Mouse (Mus musculus): Measurements from ENCODE around the gene R3hdm4. TPM values are rescaled to one million over a fixed set of nuclear protein-coding genes. Genes with fewer than 3 reads are reported as not detected.

R3hdm4 gene
- 194 and 208 TPM in 2 replicates for polyA plus RNA-seq (2012; rRNA removed; ENCODE audit: low replicate concordance)

GRCm38 (mm10) chr10:79920958-79921535 lies at the start of gene R3hdm4:
Gene R3hdm4, minus strand, starts transcription at chr10:79921208.

GRCm38 (mm10) chr10:79970415-79971182 lies 49.6 kb upstream of the R3hdm4 start, which contains the start of gene Grin3b:
Gene Grin3b, plus strand, starts transcription at chr10:79970715.

GRCm38 (mm10) chr10:79959847-79960601 lies 39.0 kb upstream of the R3hdm4 start, which contains the start of gene Wdr18:
Gene Wdr18, plus strand, starts transcription at chr10:79960152.

GRCm38 (mm10) chr10:79926491-79927323 lies 5.7 kb upstream of the R3hdm4 start, which contains the start of gene Arid3a:
Gene Arid3a, plus strand, starts transcription at chr10:79927043.

GRCm38 (mm10) chr10:79916808-79917531 lies 4.0 kb downstream of the R3hdm4 start, which contains the start of gene Kiss1r:
Gene Kiss1r, plus strand, starts transcription at chr10:79916971.

GRCm38 (mm10) chr10:79910556-79910955 lies 10.5 kb downstream of the R3hdm4 start, which contains the start of gene Gm26602:
Gene Gm26602, plus strand, starts transcription at chr10:79910856.

GRCm38 (mm10) chr10:79908167-79909091 lies 12.6 kb downstream of the R3hdm4 start, which contains the start of gene Med16:
Gene Med16, minus strand, starts transcription at chr10:79908923.

GRCm38 (mm10) chr10:79890670-79891069 lies 30.3 kb downstream of the R3hdm4 start, which contains the start of gene Cfd:
Gene Cfd, plus strand, starts transcription at chr10:79890853.

GRCm38 (mm10) chr10:79886054-79886453 lies 35.0 kb downstream of the R3hdm4 start, which contains the start of gene Elane:
Gene Elane, plus strand, starts transcription at chr10:79886247.

GRCm38 (mm10) chr10:79874290-79874862 lies 46.6 kb downstream of the R3hdm4 start, which contains the start of the genes Prtn3 and Plppr3:
Gene Prtn3, plus strand, starts transcription at chr10:79874476.
Gene Plppr3, minus strand, starts transcription at chr10:79874634.

Other genes with a start within 250 kb of the R3hdm4 start
- 265 and 337 TPM in 2 replicates for gene Cdc34, start 239.0 kb downstream of the R3hdm4 start, polyA plus RNA-seq (2012; rRNA removed; ENCODE audit: low replicate concordance)
- gene Gzmm, start 232.2 kb downstream of the R3hdm4 start, polyA plus RNA-seq (2012; rRNA removed; ENCODE audit: low replicate concordance): 1.1 and 1.3 TPM in 2 replicates
- gene Bsg, start 216.7 kb downstream of the R3hdm4 start, polyA plus RNA-seq (2012; rRNA removed; ENCODE audit: low replicate concordance): 489 and 512 TPM in 2 replicates
- 1.9 and 6.1 TPM in 2 replicates for gene Hcn2, start 204.6 kb downstream of the R3hdm4 start, polyA plus RNA-seq (2012; rRNA removed; ENCODE audit: low replicate concordance)
- gene Polrmt, start 174.6 kb downstream of the R3hdm4 start, polyA plus RNA-seq (2012; rRNA removed; ENCODE audit: low replicate concordance): 53.1 and 71.6 TPM in 2 replicates
- gene Fgf22, start 166.1 kb downstream of the R3hdm4 start, polyA plus RNA-seq (2012; rRNA removed; ENCODE audit: low replicate concordance): 0.19 TPM in 1 of 2 replicates, not detected in the other
- gene Rnf126, start 154.3 kb downstream of the R3hdm4 start, polyA plus RNA-seq (2012; rRNA removed; ENCODE audit: low replicate concordance): 91.7 and 212 TPM in 2 replicates
- gene Fstl3, start 143.9 kb downstream of the R3hdm4 start, polyA plus RNA-seq (2012; rRNA removed; ENCODE audit: low replicate concordance): 19.5 and 24.6 TPM in 2 replicates
- gene Prss57, start 130.2 kb downstream of the R3hdm4 start, polyA plus RNA-seq (2012; rRNA removed; ENCODE audit: low replicate concordance): 0.26 and 0.27 TPM in 2 replicates
- 49.2 and 87.4 TPM in 2 replicates for gene Palm, start 127.6 kb downstream of the R3hdm4 start, polyA plus RNA-seq (2012; rRNA removed; ENCODE audit: low replicate concordance)
- 1.3 TPM in 2 replicates for gene Misp, start 100.2 kb downstream of the R3hdm4 start, polyA plus RNA-seq (2012; rRNA removed; ENCODE audit: low replicate concordance)
- 163 and 219 TPM in 2 replicates for gene Ptbp1, start 66.8 kb downstream of the R3hdm4 start, polyA plus RNA-seq (2012; rRNA removed; ENCODE audit: low replicate concordance)
- gene Prtn3, start 46.7 kb downstream of the R3hdm4 start, polyA plus RNA-seq (2012; rRNA removed; ENCODE audit: low replicate concordance): 17.2 and 40.5 TPM in 2 replicates
- 29.8 and 33.3 TPM in 2 replicates for gene Plppr3, start 46.6 kb downstream of the R3hdm4 start, polyA plus RNA-seq (2012; rRNA removed; ENCODE audit: low replicate concordance)
- gene Elane, start 35.0 kb downstream of the R3hdm4 start, polyA plus RNA-seq (2012; rRNA removed; ENCODE audit: low replicate concordance): 3.4 and 5.8 TPM in 2 replicates
- gene Cfd, start 30.4 kb downstream of the R3hdm4 start, polyA plus RNA-seq (2012; rRNA removed; ENCODE audit: low replicate concordance): 26,645 and 44,997 TPM in 2 replicates
- gene Med16, start 12.3 kb downstream of the R3hdm4 start, polyA plus RNA-seq (2012; rRNA removed; ENCODE audit: low replicate concordance): 66.2 and 92.4 TPM in 2 replicates
- not detected in 2 replicates for gene Gm26602, start 10.4 kb downstream of the R3hdm4 start, polyA plus RNA-seq (2012; rRNA removed; ENCODE audit: low replicate concordance)
- 9.0 and 14.4 TPM in 2 replicates for gene Kiss1r, start 4.2 kb downstream of the R3hdm4 start, polyA plus RNA-seq (2012; rRNA removed; ENCODE audit: low replicate concordance)
- gene Arid3a, start 5.8 kb upstream of the R3hdm4 start, polyA plus RNA-seq (2012; rRNA removed; ENCODE audit: low replicate concordance): 5.2 and 16.6 TPM in 2 replicates
- gene Wdr18, start 38.9 kb upstream of the R3hdm4 start, polyA plus RNA-seq (2012; rRNA removed; ENCODE audit: low replicate concordance): 47.1 and 52.1 TPM in 2 replicates
- gene Grin3b, start 49.5 kb upstream of the R3hdm4 start, polyA plus RNA-seq (2012; rRNA removed; ENCODE audit: low replicate concordance): 0.10 and 0.30 TPM in 2 replicates
- 304 and 505 TPM in 2 replicates for gene Tmem259, start 63.1 kb upstream of the R3hdm4 start, polyA plus RNA-seq (2012; rRNA removed; ENCODE audit: low replicate concordance)
- 138 and 301 TPM in 2 replicates for gene Cnn2, start 67.4 kb upstream of the R3hdm4 start, polyA plus RNA-seq (2012; rRNA removed; ENCODE audit: low replicate concordance)
- gene Abca7, start 75.3 kb upstream of the R3hdm4 start, polyA plus RNA-seq (2012; rRNA removed; ENCODE audit: low replicate concordance): 23.5 and 40.2 TPM in 2 replicates
- gene Arhgap45, start 95.4 kb upstream of the R3hdm4 start, polyA plus RNA-seq (2012; rRNA removed; ENCODE audit: low replicate concordance): 152 and 343 TPM in 2 replicates
- gene Polr2e, start 118.6 kb upstream of the R3hdm4 start, polyA plus RNA-seq (2012; rRNA removed; ENCODE audit: low replicate concordance): 129 and 172 TPM in 2 replicates
- 1,265 and 1,308 TPM in 2 replicates for gene Gpx4, start 126.0 kb upstream of the R3hdm4 start, polyA plus RNA-seq (2012; rRNA removed; ENCODE audit: low replicate concordance)
- 106 and 161 TPM in 2 replicates for gene Sbno2, start 184.4 kb upstream of the R3hdm4 start, polyA plus RNA-seq (2012; rRNA removed; ENCODE audit: low replicate concordance)
- 164 and 186 TPM in 2 replicates for gene Stk11, start 194.6 kb upstream of the R3hdm4 start, polyA plus RNA-seq (2012; rRNA removed; ENCODE audit: low replicate concordance)
- 1,044 and 2,712 TPM in 2 replicates for gene Atp5d, start 217.4 kb upstream of the R3hdm4 start, polyA plus RNA-seq (2012; rRNA removed; ENCODE audit: low replicate concordance)
- gene Cbarp, start 219.6 kb upstream of the R3hdm4 start, polyA plus RNA-seq (2012; rRNA removed; ENCODE audit: low replicate concordance): 27.7 and 53.0 TPM in 2 replicates
- 83.5 and 239 TPM in 2 replicates for gene Midn, start 227.1 kb upstream of the R3hdm4 start, polyA plus RNA-seq (2012; rRNA removed; ENCODE audit: low replicate concordance)
- 93.4 and 153 TPM in 2 replicates for gene Cirbp, start 244.8 kb upstream of the R3hdm4 start, polyA plus RNA-seq (2012; rRNA removed; ENCODE audit: low replicate concordance)

All from mammary gland, adult 2 months (tissue).